Mouse (Mus musculus): ENCODE measurements at regions not wholly inside any gene's neighbourhood (a gene's known extent, or its start where the extent isn't known, plus 50 kb on each side); places are given as distances from the start of the nearest gene placed in this dataset.

DNA sequence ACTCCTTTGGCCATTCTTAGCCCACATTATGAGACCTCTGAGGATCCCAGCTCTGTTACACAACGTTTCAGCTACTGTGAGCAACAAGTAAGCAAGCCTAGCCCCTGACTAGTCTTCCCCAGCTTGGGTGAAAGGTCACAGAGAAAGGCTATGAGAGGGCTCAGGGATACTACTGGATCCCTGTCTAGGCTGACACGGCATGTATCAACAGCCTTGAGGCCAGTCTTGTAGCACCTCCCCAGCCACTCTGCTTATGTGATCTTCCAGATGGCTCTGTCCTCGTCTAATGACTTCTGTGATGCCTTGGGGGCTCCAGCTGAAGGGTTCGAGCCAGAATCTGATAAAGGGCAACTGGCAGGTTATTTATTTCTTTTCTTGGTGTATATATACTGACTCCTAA lies 115.6 kb downstream of the Zfp36l1 start:
- Histone ChIP-seq H3K4me3 (no peak overlapping the region), H3K27ac (no peak overlapping the region), H3K27me3 (ENCODE audit: poor library complexity, severe bottlenecking) (no peaks in the 10 kb centered on the region), H3K4me1 (peaks cover 26% of the 10 kb centered on the region), H3K36me3 (replicated peaks) (no peaks in the 10 kb centered on the region), H3K9me3 (no peaks in the 10 kb centered on the region)
- WGBS: 70% methylated on average over 4 of the region's 4 CpGs
- DNase-seq (ENCODE audit: extremely low spot score, low spot score): no peak

DNA sequence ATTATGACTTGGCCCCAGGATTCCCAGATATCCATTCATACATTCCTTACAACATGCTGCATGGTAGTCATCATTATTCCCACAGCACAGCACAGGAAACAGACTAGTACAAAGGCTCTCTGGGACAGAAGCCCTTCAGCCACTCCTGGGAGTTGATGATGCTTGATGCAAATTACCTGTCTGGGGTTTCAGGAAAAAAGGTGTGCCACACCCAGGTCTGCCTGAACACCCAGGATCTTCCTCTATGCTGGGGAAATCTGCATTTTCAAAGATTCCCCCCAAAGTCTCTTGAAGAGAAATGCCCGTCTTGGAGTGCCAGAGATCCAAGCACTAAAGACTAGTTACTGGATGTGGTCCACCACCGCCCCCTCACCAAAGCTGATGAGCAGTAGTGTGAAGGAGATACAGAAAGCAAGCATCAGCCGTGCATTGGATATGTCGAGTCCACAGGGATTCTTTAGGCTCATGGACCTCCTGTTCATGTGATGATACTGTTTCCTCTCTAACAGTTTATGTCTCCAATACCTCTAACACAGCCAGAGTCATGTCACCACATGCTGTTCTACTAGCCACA lies 117.2 kb downstream of the Zfp36l1 start:
- H3K4me1 ChIP-seq: peaks cover 30% of the 10 kb centered on the region
- H3K4me3 ChIP-seq: no peak overlapping the region
- DNase-seq (ENCODE audit: extremely low spot score, low spot score): no peak
- 91% methylated on average over 4 of the region's 4 CpGs for WGBS
- no peaks in the 10 kb centered on the region for H3K27me3 ChIP-seq (ENCODE audit: poor library complexity, severe bottlenecking)
- H3K27ac ChIP-seq: no peak overlapping the region
- no peaks in the 10 kb centered on the region for H3K36me3 ChIP-seq (replicated peaks)
- H3K9me3 ChIP-seq: no peaks in the 10 kb centered on the region

DNA sequence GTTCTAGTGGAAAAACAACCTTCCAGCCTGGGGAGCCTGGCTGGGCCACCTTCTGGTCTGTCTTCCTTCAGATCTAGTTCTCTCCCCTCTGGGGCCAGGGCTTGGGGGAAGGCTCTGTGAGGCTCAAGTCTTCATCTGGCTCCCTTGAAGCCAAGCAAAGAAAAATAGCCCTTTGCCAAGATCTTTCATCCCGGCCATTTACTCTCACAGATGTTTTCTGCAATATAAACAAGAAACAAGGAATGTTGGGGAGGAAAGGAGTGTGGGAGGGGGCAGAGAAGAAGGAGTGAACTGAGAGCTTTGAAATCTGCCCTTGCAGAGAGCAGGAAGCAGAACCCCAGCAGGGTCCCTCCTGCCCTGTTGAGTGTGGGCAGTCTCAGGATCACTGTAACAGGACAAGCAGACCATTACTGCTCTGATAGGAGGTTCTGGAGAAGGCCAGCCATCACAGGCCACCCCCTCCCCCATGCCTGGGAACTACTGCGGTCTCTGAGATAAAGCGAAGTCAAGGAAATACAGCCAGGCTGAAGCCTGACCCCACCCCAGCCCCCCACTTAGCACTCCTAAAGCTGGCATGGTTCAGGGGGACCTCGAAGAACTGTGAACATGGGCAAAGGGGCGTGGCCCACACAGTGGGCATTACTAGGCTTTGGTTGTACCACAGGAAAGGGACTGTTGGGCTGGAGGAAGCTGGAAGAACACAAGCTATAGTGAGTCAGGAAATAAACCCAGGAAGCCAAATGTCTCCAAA lies 118.8 kb downstream of the Zfp36l1 start:
- Histone ChIP-seq H3K4me1 (peaks cover 46% of the 10 kb centered on the region), H3K27me3 (ENCODE audit: poor library complexity, severe bottlenecking) (no peaks in the 10 kb centered on the region), H3K4me3 (no peak overlapping the region), H3K36me3 (replicated peaks) (no peaks in the 10 kb centered on the region), H3K9me3 (no peaks in the 10 kb centered on the region), H3K27ac (peak overlapping the region; percentile 76)
- WGBS: 77% methylated on average over 5 of the region's 5 CpGs
- DNase-seq (ENCODE audit: extremely low spot score, low spot score): no peak

DNA sequence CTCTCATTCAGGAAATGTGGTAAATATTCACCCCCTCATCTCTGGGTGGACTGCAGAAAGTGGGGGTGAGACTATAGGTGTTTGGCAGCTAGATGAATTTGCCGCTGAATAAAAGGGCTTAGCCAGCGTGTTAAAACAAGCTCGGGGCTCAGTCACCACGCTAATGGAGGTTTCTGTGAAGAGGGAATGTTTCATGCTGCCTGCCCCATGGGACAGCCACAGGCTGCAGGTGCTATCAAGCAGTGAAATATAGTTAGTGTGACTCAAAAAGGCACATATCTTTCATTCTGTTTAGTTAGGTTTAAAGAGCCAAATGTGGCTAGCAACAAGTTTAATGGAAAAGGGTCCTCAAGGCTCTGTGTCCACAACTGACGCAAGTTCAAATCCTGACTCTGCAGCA lies 121.5 kb downstream of the Zfp36l1 start:
- Histone ChIP-seq H3K9me3 (no peaks in the 10 kb centered on the region), H3K4me1 (peaks cover 59% of the 10 kb centered on the region), H3K36me3 (replicated peaks) (no peaks in the 10 kb centered on the region), H3K4me3 (no peak overlapping the region), H3K27ac (peak overlapping the region; percentile 81), H3K27me3 (ENCODE audit: poor library complexity, severe bottlenecking) (no peaks in the 10 kb centered on the region)
- 63% methylated on average over 5 of the region's 5 CpGs for whole genome bisulfite sequencing
- no peak for DNase-seq (ENCODE audit: extremely low spot score, low spot score)

- DNase-seq (ENCODE audit: extremely low spot score, low spot score): no peak
- 39% methylated on average over 4 of the region's 4 CpGs for WGBS
- H3K27ac ChIP-seq: peak overlapping the region; percentile 81
- no peaks in the 10 kb centered on the region for H3K9me3 ChIP-seq
- H3K27me3 ChIP-seq (ENCODE audit: poor library complexity, severe bottlenecking): no peaks in the 10 kb centered on the region
- H3K4me1 ChIP-seq: peaks cover 64% of the 10 kb centered on the region
- no peaks in the 10 kb centered on the region for H3K36me3 ChIP-seq (replicated peaks)
- H3K4me3 ChIP-seq: no peak overlapping the region
Observed at GRCm38 (mm10) chr12:79990751-79991150, 122.1 kb downstream of the Zfp36l1 start.

GRCm38 (mm10) chr12:79989582-79990110 lies 123.2 kb downstream of the Zfp36l1 start:
- Histone ChIP-seq H3K9me3 (no peaks in the 10 kb centered on the region), H3K4me1 (peaks cover 66% of the 10 kb centered on the region), H3K27ac (peak overlapping the region; percentile 81), H3K4me3 (no peak overlapping the region), H3K36me3 (replicated peaks) (no peaks in the 10 kb centered on the region), H3K27me3 (ENCODE audit: poor library complexity, severe bottlenecking) (no peaks in the 10 kb centered on the region)
- WGBS: 69% methylated on average over 9 of the region's 9 CpGs
- DNase-seq (ENCODE audit: extremely low spot score, low spot score): no peak

DNA sequence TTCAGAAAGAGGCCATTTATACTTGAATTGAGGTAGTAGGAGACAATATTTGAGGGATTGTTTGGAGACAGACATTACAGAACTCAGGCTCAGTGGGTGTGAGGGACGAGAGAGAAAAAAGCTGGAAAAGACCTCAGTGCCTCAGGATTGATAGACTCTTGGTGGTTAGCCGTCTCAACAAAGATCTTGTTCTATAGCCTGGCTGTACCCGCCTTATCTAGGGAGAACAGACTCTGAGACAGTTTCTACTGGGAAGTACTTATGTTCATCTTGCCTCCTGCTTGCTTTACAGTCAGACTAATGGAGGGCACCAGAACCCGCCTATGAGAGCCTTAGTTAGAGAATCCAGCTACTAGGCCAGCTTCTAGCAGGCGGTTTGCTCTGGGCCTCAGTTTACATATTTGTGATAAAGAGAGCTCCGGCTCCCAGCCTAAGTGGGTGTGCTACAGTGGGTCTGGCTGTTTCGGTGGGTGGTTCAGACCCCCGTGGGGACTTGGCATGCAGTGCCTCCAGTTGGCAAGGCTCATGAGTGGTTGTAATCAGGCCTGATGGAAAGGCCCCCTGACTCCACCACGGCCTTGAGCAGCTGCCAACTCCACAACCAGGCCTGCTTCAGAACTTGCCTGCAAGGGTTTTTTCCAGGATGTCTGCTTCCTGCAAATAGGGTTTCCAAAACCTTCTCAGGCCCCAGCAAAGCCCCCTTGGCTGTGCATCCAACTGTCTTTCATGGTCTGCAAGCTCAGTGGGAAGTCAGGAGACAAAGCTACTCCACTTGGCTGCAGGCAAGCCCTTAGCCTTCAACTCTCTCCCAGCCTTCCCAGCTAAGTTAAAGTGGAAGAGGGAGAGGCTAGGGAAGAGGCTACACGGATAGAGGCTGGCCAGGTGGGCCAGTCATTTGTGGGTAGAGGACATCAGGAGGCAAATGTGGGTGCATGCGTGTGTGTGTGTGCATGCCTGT lies 124.1 kb downstream of the Zfp36l1 start:
- DNase-seq (ENCODE audit: extremely low spot score, low spot score): no peak
- Histone ChIP-seq H3K4me1 (peaks cover 65% of the 10 kb centered on the region), H3K27ac (peak overlapping the region; percentile 81), H3K9me3 (no peaks in the 10 kb centered on the region), H3K27me3 (ENCODE audit: poor library complexity, severe bottlenecking) (no peaks in the 10 kb centered on the region), H3K4me3 (no peak overlapping the region), H3K36me3 (replicated peaks) (no peaks in the 10 kb centered on the region)
- 90% methylated on average over 11 of the region's 11 CpGs for WGBS

- no peaks in the 10 kb centered on the region for H3K36me3 ChIP-seq (replicated peaks)
- peaks cover 64% of the 10 kb centered on the region for H3K4me1 ChIP-seq
- H3K9me3 ChIP-seq: no peaks in the 10 kb centered on the region
- no peaks in the 10 kb centered on the region for H3K27me3 ChIP-seq (ENCODE audit: poor library complexity, severe bottlenecking)
- no peak for DNase-seq (ENCODE audit: extremely low spot score, low spot score)
- no peak overlapping the region for H3K4me3 ChIP-seq
- H3K27ac ChIP-seq: peak overlapping the region; percentile 76
- 67% methylated on average over 9 of the region's 9 CpGs for WGBS
Observed at GRCm38 (mm10) chr12:79986241-79986976, 126.4 kb downstream of the Zfp36l1 start.

DNA sequence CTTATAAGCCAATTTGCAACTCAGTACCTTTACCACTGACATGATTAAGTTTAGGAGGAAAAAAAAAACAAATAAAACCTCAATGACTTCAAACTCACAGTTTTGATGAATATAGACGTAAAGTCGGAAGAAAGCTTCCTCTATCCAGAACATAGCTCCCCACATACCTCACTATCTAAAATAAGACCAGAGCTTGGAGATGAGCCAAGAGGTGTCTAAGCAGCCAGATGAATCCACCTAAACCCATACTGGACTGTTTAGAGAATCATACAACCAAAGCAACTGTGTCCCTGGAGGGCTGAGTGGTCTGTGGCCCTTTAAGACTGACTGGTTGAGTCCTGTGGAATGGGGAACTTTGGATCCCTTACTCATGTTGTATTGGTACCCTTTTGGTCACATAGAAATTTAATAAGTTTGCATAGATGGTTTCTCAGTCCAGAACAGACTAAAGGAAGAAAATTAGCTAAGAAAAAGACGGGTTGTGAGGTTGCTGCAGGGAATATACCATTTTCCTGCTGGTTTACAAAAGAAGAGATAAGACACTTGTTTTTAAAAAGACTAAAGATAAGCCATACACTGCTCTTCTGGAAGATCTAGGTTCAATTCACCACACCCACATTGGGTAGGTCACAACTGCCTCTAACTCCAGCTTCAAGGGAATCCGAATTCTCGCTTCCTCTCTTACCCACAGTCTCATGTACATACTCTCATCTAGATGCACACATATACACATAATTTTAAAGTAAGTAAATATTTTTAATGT lies 127.6 kb downstream of the Zfp36l1 start:
- DNase-seq (ENCODE audit: extremely low spot score, low spot score): no peak
- Histone ChIP-seq H3K27me3 (ENCODE audit: poor library complexity, severe bottlenecking) (no peaks in the 10 kb centered on the region), H3K4me3 (no peak overlapping the region), H3K9me3 (no peaks in the 10 kb centered on the region), H3K27ac (no peak overlapping the region), H3K4me1 (peaks cover 51% of the 10 kb centered on the region), H3K36me3 (replicated peaks) (no peaks in the 10 kb centered on the region)
- 95% methylated on average over 5 of the region's 5 CpGs for WGBS

DNA sequence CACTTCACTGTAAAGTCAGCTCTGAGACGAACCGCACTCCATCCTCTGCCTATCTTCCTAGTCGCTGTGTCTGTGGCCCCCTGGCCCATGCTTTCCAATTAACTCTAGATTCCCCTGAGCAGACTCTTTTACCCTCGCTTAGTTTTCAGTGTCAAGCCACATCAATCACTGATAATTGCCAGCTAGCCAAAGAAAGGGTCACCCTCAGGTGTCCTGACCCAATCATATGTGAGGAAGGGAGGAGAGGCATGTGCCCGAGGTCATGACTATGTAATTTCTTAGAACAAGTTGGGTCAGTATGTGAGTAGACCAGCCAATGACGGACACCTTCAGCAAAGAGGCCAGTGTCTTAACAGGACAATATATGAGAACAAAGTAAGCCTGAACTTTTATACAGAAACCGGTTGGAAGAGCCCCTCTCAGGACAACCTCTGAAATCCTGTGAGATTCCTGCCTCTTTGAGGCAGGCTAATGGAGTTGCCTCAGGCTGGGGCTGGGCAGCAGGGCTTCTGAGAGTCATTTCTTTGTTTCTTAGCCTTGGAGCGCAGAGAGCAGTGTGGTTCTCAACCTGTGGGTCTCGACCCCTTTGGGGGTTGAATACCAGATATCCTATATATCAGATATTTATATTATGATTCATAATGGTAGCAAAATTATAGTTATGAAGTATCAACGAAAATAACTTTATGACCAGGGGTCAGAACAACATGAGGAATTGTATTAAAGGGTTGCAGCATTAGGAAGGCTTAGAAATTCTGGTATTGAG lies 128.6 kb downstream of the Zfp36l1 start:
- no peak for DNase-seq (ENCODE audit: extremely low spot score, low spot score)
- Histone ChIP-seq H3K36me3 (replicated peaks) (no peaks in the 10 kb centered on the region), H3K9me3 (no peaks in the 10 kb centered on the region), H3K27me3 (ENCODE audit: poor library complexity, severe bottlenecking) (no peaks in the 10 kb centered on the region), H3K4me1 (peaks cover 42% of the 10 kb centered on the region), H3K27ac (peak overlapping the region; percentile 63), H3K4me3 (no peak overlapping the region)
- WGBS: 54% methylated on average over 10 of the region's 10 CpGs

- DNase-seq (ENCODE audit: extremely low spot score, low spot score): no peak
- 79% methylated on average over 6 of the region's 6 CpGs for WGBS
- peaks cover 34% of the 10 kb centered on the region for H3K4me1 ChIP-seq
- no peak overlapping the region for H3K4me3 ChIP-seq
- no peaks in the 10 kb centered on the region for H3K9me3 ChIP-seq
- H3K36me3 ChIP-seq (replicated peaks): no peaks in the 10 kb centered on the region
- no peaks in the 10 kb centered on the region for H3K27me3 ChIP-seq (ENCODE audit: poor library complexity, severe bottlenecking)
- H3K27ac ChIP-seq: peak overlapping the region; percentile 63
Observed at GRCm38 (mm10) chr12:79983232-79983631, 129.6 kb downstream of the Zfp36l1 start.

Data from forebrain, embryonic 10.5 days (tissue).